Mouse (Mus musculus) layer of hippocampus, adult 2 months (tissue): ENCODE results near the gene Gpr137c. TPM values are rescaled to one million over a fixed set of nuclear protein-coding genes. Genes with fewer than 3 reads are reported as not detected.

Source experiments
- DNase-seq, 2 experiments: peaks; one replicate each; pipeline ENCODE4 v3.0.0; 2022; ENCODE audit warnings: low spot score in 2 of 2
- H3K27ac ChIP-seq: fragments of 200-600 bp; 2 replicates; pipeline ENCODE4 v1.8.1; 2022
- H3K4me3 ChIP-seq: fragments of 200-600 bp; 2 replicates; pipeline ENCODE4 v1.8.1; 2022; ENCODE audit warnings: mild to moderate bottlenecking
- CTCF ChIP-seq: fragments of 200-600 bp; conservative IDR thresholded peaks from 2 replicates; pipeline ENCODE4 v1.8.1; 2022; ENCODE audit warnings: antibody characterized with exemption, mild to moderate bottlenecking, moderate library complexity
- long read RNA-seq, 2 experiments: library from polyadenylated mRNA; stranded (forward); transcript quantifications; one replicate each; pipeline ENCODE4 v2.0.0; 2021; ENCODE audit warnings: borderline mapping rate in 2 of 2
- total RNA-seq, 2 experiments: library from RNA; stranded (reverse); gene quantifications; 2 replicates each; pipeline ENCODE4 v1.2.3; 2021

The Gpr137c gene
- 10 to 100 TPM; 23.3 to 23.4 TPM for total RNA-seq
- long read RNA-seq, experiment 1, partial matches to known transcripts, result 2 of 7 reads
- long read RNA-seq, experiment 1, other reads (novel, unspliced or antisense), result 1 of 7 reads
- long read RNA-seq, experiment 2, transcript Gpr137c-201 (7 exons, 3,917 nt), result major isoform, 6 of 12 reads
- long read RNA-seq, experiment 2, partial matches to known transcripts, result 1 of 12 reads
- long read RNA-seq, experiment 2, other reads (novel, unspliced or antisense), result 4 of 12 reads

DNA sequence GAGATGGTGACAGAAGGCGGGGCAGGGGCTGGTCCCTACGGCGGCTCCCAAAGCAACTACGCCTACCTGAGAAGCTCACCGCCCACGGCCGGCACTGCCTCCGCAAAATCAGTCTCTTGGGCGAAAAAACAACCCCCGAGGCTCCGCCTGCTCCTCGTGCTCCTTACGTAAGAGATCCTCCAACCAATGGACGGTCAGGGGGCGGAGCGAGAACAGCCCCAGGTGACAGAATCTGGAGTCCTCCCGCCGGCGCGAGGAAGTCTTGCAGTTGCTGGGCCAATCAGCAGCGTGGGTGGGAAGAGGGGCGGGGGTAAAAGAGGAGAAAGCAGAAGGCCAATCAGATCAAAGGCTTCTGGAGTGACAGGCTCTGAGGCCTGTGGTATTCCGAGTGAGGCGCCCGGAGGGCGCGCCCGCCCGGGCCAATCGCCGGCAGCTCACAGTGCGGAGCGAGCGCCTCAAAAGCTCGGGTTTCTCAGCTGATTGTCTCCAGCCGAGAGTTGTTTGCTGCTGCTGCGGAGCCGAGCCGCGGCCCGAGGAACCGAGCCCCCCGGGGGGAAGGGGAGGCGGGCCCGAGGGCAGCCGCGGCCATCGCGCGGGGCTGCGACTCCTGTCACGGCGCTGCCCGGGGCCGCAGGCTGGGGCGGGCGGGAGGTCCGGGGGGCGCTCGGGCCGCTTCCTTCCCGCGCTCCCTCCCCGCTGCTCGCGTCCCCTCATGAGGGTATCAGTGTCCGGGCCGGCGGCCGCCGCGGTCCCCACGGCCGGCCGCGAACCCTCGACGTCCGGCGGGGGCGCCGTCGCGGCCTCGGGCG, at the start of gene Gpr137c:
TSS of gene Gpr137c (plus strand) at position 437 of the 809 bp plus-strand sequence.
- Histone ChIP-seq H3K4me3 (peak within 1 kb of the TSS; percentile 85), H3K27ac (peak within 1 kb of the TSS; percentile 94)
- TF ChIP-seq CTCF, result peak; percentile 19
- DNase-seq, result peak; percentile 97 to 99

DNA sequence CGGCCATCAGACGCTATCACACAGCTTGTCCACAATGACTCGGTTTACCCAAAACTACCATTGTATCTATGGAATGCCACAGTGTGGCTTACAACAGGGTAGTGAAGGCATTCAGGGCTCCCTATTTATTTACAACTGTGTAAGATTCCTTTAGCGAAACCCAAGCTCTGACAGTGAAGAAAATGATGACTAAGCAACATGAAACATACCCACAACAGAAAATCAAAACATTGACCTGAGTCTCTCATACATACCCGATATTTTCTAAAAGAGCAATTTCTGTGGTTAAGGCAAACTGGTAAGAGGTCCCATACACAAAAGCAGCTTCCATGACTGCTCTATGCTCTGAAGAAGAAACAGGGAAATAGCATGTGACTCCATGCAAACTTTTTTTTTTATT, 47.3 kb upstream of the Gpr137c start:
- DNase-seq, result no peak
- H3K4me3 ChIP-seq, result no peak overlapping the region
- no peak for TF ChIP-seq CTCF

DNA sequence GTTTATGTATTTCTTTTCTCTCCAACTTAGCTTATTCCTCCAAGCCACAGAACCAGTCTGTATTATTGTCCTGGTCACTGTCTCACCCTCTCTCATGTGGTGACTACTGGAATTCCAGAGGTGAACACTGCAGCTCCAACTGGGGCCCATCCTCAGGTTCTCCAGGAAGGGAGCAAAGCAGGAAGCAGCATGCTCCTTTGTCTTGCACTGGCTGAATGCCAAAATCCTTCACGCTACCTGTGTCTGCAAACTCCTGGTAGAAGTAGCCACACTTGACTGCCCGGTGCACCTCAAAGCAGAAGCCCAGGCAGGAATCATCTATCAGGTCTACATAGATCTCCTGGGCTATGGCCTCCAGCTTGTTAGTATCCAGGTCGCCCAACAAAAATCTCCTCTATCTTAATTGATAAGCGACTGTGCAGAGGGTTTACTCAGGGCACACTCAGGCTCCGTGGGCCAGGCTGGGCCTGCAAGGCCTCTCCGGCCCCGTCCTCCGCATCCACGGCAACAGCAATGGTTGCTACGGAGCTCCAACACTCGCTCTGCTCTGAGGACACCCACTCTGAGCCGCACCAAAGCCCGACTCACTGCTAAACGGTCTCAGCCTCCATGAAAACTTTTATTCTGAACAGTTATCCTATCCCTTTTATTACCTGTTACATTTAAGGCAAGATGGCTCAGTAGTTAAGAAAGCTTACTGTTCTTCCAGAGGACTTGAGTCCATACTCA, 44.3 kb upstream of the Gpr137c start:
- no peak for DNase-seq
- no peak overlapping the region for H3K27ac ChIP-seq
- TF ChIP-seq CTCF, result no peak
- H3K4me3 ChIP-seq, result no peak overlapping the region

More for the DNA sequence above, 47.3 kb upstream of the Gpr137c start:
- no peak overlapping the region for H3K27ac ChIP-seq

DNA sequence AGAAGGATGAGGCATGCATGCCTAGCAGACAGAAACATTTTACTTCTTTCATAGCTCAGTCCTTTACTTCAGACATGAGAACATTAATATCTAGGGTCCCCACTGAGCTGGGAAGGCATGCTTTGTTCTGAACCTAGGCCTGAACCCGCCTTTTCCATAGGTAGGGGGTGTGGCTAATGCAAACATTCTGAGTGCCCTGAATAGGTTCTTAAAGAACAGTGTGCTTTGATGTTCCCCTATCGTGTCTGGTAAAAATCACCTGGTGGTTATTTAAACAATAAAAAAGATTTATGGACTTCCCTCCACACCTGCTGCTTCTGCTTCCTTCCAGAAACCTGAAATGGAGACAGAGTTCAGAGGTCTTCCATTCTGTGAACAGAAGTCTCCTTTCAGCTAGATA, 40.3 kb upstream of the Gpr137c start:
- DNase-seq, result no peak
- TF ChIP-seq CTCF, result no peak
- Histone ChIP-seq H3K27ac (no peak overlapping the region), H3K4me3 (no peak overlapping the region)

DNA sequence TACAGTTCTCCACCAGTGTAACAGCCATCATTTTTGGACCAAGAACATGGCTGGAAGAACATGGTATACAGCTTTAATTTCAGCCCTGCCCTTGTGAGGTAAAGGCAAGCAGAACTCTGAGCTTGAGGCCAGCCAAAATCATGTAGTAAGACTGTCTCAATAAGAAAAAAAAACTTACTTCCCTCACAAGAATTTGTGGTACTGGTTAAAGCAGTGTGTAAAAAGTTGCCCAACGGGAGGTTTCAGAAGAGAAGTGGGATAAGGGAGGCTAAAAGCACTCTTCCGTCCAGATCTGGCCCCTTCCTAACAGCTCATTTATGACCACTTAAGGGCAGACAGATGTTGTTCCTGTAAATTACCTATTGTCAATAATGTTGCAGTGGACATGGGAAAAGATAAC, 39.9 kb upstream of the Gpr137c start:
- no peak overlapping the region for H3K4me3 ChIP-seq

DNA sequence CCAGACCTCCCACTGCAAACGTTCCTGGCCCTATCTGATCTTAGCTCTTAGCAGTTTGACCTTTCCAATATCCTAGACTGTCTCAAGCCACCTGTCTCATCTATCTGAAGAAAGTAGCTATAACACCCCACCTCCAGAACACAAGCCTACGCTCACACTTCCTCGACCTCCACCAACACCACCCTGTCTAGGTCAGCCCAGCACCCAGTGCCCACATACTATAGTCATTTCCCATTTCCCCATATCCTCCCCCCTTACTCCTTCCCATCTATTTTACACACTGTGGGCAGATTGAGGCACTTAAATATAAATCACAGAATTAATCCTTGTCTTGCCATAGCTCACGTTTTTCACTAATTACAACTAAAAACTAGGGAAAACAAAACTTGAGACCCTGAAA, 37.9 kb upstream of the Gpr137c start:
- no peak for DNase-seq

More for the DNA sequence above, 39.9 kb upstream of the Gpr137c start:
- H3K27ac ChIP-seq, result no peak overlapping the region
- DNase-seq, result no peak
- no peak for TF ChIP-seq CTCF

DNA sequence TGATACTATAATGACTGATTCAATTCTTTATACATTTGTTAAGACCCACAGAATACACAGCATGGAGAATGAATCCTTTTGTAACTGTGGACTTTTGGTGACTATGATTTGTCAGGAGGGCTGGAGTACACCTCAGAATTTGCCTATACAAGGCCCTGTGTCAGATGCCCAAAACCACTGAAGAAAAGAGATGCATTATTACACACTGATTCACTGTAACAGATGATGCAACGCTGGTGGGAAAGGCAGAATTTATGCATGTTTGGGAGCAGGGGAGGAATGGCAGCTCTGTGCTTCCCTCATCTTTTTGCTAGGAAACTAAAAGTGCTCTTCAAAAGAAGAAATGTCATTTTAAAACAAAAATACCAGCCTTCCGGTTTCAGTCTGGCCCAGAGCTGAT, 28.5 kb upstream of the Gpr137c start:
- H3K27ac ChIP-seq, result peak overlapping the region; percentile 78
- no peak for DNase-seq
- no peak for TF ChIP-seq CTCF
- no peak overlapping the region for H3K4me3 ChIP-seq

More for the DNA sequence above, 37.9 kb upstream of the Gpr137c start:
- no peak overlapping the region for H3K27ac ChIP-seq
- H3K4me3 ChIP-seq, result no peak overlapping the region
- TF ChIP-seq CTCF, result no peak

DNA sequence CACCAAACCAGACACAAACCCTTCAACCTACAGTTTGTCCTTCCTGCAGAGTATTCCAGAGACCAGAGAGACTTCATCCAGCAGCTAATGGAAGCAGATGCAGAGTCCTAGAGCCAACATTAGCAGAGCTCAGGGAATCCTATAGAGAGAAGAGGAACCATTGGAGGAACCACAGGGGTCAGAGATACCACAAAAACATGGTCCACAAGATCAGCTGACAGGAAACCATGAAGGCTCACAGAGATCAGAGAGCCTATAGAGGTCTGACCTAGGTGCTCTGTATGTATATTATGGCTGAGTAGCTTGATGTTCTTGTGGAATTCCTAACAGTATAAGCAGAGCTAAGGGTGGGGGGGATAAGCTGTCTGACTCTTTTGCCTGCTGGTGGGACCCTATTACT, 18.9 kb upstream of the Gpr137c start:
- DNase-seq, result no peak
- TF ChIP-seq CTCF, result no peak
- Histone ChIP-seq H3K4me3 (no peak overlapping the region), H3K27ac (no peak overlapping the region)

DNA sequence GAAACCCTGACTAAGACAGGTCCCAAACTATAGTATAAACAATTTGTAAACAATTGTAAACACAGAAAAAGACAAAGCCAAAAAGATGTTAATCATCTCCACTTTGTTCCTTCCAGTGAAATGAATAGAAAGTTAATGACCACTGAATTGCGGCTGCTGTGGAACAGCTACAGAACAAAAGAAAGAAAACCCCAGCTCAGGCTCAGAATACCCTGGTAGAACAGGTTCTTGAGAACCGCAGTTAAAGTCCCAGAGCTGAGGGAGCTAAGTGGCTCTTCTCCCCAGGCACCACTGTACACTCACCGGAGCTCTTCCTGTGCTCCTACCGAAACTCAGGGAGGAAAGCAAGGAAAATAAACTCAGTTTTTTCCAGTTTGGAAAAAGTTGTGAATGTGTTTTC, 8.8 kb upstream of the Gpr137c start:
- no peak for DNase-seq
- TF ChIP-seq CTCF, result no peak
- no peak overlapping the region for H3K27ac ChIP-seq
- no peak overlapping the region for H3K4me3 ChIP-seq

DNA sequence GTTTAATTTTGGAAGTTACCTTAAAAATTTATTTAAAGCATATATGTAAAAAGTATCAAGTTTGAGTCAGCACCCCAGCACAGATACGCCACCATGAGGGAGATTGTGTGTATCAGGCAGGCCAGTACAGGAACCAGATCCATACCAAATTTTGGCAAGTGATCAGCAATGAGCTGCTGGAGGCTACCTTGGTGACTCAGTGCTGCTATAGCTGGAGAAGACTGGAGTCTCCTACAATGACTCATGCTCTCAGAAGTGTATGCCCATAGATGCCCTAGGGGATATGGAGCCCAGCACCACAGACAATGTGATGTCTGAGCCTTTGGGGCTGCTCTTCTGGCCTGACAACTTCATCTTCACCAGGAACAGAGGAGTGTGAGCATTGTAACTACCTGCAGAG, 8.1 kb upstream of the Gpr137c start:
- TF ChIP-seq CTCF, result no peak
- Histone ChIP-seq H3K4me3 (no peak overlapping the region), H3K27ac (no peak overlapping the region)
- DNase-seq, result no peak

DNA sequence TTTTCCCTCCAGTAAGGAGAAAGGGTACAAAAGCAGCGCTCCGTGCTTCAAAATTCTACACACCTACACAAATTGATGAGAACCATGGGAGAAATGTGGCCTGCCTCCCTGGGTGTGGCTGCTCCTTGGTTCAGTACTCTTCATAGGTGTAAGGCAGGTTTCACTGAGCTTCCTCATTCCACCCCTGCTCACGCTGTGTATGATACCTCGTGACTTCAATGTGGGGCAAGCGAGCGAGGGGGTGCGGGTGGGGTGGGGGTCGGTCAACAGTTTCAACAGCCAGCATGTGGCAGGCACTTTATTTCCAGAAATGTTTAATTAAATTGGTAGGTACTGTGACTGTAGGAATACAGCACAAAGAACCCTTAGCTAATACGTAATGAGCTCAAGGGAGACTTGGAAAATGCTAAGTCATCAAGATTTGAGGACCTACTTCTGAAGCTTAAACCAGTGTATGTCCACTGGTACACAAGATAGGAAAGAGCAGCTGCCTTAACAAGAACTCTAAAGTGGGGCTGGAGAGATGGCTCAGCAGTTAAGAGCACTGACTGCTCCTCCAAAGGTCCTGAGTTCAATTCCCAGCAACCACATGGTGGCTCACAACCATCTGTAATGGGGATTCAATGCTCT, 2.7 kb upstream of the Gpr137c start:
- no peak for DNase-seq
- no peak overlapping the region for H3K27ac ChIP-seq
- H3K4me3 ChIP-seq, result no peak overlapping the region; the same call in 1 of the 2 replicates
- no peak for TF ChIP-seq CTCF

DNA sequence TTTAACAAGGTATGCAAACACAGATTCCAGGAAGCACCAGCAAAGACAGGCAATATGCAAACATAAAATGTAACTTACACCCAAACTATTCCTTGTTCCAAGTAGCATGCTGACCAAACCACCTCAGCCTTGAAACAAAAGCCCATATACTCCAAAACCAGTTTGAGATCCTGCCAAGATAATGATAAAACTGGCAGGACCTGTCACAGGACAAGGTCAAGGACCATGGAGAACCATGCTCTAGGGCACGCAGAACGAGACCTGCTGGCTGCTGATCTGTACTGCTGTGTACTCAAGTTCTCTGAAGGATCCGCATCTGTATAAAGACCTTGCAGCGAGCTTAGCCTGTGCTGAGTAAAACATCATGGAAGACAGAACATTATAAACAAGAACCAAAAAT, 1.8 kb upstream of the Gpr137c start:
- H3K4me3 ChIP-seq, result peak overlapping the region; percentile 85; the same call in 1 of the 2 replicates
- peak overlapping the region; percentile 86; the same call in 1 of the 2 replicates for H3K27ac ChIP-seq
- no peak for DNase-seq
- no peak for TF ChIP-seq CTCF
